Mouse (Mus musculus): ENCODE results near the gene Epb41l4b.

Epb41l4b gene

DNA sequence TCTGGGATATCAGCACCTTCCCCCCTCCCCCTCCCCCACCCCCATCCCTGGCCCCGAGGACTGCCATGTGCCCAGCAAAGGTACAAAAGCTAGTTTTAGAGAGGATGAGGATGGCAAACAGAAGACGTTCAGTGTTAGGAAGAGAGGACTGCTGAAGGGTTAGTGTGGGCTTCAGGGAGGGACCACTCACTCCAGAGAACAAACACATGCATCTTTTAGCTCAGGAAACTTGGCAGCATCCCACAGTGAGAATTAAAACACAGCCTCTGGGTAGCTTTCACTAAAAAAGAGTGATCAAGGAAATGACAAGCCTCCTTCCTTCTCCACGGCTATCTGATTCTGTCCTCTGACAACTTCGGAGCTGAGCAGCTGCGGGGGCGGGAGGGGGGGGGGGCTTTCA is 132.3 kb downstream of the Epb41l4b start:
- DNase-seq (ENCODE audit: low spot score) = no peak

DNA sequence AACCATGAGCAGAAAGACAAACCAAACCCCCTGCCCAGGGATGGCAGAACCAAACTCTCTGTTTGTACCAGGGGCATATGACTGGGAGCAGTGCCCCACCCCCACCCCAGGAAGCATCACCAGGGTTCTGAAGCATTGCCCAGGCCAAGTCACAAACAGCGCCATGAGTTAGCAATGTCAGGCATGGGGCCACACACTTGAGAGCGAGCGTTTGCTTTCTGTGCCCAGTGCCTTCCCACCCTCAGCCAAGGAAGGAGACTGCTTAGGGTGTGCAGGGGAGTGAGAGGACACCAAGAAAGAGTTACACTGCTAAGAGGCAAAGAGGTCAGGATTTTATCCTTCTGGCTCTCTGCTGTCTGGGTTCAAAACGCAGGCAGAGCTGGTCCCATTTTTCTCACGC is 132.8 kb downstream of the Epb41l4b start:
- no peak for DNase-seq (ENCODE audit: low spot score)

- no peak for DNase-seq (ENCODE audit: low spot score)
These were observed 135.5 kb downstream of the Epb41l4b start for GRCm38 (mm10) chr4:57007717-57008116.

DNA sequence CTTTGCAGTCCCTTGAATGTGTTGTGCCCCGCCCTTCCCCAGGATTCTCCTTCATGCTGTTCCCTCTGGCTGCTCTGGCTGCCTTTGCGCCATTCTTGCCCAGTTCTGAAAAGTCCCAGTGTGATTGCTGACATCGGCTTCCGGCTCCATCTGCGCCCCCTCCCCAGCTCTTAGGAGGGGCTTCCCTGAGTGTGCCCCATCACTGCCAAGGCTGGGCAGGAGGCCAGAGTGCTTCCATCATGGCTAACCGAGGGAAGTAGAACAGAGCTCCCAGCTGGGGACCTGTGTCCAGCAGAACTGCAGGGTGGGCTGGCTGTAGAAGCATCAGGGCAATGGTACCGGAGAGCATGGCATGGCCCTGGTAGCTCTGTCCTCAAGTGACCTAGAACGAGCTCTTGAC is 138.2 kb downstream of the Epb41l4b start:
- no peak for DNase-seq (ENCODE audit: low spot score)

- no peak for DNase-seq (ENCODE audit: low spot score)
These were observed 139.4 kb downstream of the Epb41l4b start for GRCm38 (mm10) chr4:57003886-57004285.

DNA sequence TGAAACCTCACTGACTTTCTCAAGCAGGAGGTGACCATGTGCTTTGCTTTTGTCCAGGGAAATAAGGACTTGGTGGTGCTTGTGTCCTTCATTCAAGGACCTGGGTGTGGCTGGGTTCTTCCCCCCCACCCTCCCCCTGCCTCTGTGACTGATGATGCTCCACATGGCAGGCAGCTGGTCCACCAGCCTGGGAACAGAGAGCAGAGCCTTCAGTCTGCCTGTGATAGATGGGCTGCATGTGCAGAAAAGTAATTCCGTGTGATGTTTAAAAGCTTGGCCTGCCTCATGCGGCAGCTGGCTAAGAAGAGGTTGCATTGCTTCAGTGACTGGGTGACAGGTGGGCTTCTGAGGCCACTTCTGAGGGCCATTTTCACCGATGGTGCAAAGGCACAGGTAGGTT is 140.5 kb downstream of the Epb41l4b start:
- DNase-seq (ENCODE audit: low spot score) = no peak

DNA sequence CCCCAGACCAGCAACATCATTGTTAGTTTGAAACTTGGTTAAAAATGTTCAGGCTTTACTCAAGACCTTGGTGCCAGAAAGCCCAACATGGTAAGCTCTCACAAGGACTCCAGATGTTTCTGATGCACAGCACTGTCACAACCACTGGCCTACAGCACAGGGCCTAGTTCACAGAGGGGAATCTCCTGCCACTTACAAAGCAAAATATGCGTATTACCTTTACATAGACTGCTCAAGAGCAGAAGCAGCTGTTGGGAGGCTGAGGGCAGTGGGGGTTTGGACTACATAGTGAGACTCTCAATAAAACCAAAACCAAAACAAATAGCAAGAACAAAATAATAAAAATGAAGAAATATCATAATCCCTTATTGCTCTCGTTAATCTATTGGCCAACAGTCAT is 141.8 kb downstream of the Epb41l4b start:
- no peak for DNase-seq (ENCODE audit: low spot score)

DNA sequence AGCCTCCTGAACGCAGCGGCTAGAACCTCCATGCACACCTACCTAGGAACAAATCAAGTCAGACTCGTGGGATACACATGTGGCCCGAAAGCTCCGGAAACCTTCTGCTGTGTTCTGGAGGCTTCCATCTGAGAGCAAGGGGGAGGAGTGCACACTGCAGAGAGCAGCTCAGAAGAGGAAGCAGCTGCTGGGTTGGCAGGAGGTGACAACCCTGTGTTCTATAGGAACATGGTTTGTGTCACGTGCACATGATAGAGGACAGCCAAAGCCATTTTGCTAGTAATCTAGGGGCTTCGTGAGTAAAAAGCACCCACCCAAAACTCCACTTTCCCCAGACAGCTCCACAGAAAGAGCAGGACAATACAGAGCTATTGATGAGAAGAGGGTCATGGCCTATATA is 149.9 kb downstream of the Epb41l4b start:
- DNase-seq (ENCODE audit: low spot score) = no peak

DNA sequence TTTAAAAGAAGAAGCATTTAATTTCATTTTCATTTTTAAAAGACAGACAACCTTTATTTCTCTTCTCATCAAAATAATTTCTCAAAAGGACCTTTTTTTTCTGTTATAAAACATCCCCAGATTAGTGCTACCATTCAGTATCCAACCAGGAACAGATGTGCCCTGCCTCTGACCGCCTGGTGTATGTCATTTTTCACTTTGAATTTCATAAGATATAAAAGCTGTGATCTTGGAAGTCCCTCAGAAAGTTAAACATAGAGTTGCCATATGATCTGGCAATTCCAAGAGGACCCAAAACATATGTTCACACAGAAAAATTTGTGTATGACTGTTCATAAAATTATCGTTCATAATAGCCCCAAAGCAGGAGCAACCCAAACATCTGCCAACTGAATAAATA is 151.3 kb downstream of the Epb41l4b start:
- no peak for DNase-seq (ENCODE audit: low spot score)

GRCm38 (mm10) chr4:56990215-56990584 is 153.0 kb downstream of the Epb41l4b start, which contains the start of gene Frrs1l:
TSS of gene Frrs1l (minus strand) at chr4:56990391.
- no peak for DNase-seq (ENCODE audit: low spot score)

GRCm38 (mm10) chr4:56989431-56990214 is 153.6 kb downstream of the Epb41l4b start:
- DNase-seq (ENCODE audit: low spot score) = no peak

DNA sequence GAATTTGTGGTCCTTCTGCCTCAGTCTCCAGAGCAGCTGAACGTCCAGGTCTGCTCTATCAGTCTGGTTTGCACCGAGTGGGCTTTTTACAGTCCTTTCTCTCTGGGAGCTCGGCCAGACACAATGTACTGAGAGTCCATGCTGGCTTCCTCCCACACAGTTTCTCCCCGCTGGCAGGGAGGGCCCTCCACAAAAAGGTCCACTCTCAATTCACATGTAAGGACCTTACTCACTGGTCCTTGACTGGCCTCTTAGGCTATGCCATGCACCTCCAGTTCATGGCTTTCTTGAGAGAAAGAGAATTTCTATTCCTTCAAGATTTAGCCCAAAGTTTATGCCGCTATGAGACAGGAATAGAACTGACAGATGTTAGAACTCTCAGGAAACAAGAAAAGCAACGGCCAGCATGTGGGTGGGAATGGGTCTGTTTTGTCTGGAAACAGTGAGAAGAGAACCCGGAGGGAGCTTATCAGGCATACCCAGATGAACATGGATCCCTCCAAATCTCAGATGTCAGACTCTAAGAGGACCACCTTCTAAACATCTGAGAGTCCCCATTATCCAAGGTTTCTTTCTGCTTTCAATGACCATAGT is 177.6 kb downstream of the Epb41l4b start:
- no peak for DNase-seq (ENCODE audit: low spot score)

- DNase-seq (ENCODE audit: low spot score) = no peak
These were observed 179.6 kb downstream of the Epb41l4b start for GRCm38 (mm10) chr4:56963687-56964086.

- no peak for DNase-seq (ENCODE audit: low spot score)
These were observed 181.8 kb downstream of the Epb41l4b start for GRCm38 (mm10) chr4:56961320-56961925.

DNA sequence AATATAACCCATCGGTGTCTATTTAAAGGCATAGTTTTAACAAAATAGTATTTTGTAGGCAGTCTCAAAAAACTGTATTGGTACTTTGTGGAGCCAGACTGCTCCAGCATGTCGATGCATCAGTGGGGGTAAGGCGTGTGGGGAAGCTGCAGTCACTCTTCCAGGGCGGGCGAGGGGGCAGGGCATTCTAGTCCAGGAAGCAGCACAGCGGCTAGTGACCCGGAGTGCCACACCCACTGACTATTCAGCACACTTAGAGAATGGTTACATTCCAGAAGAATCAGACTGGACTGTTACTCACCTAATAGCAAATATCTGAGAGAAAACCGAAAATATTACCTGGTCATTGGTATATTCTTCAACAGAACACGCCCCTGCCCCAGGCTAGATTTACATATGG is 185.7 kb downstream of the Epb41l4b start:
- no peak for DNase-seq (ENCODE audit: low spot score)

DNA sequence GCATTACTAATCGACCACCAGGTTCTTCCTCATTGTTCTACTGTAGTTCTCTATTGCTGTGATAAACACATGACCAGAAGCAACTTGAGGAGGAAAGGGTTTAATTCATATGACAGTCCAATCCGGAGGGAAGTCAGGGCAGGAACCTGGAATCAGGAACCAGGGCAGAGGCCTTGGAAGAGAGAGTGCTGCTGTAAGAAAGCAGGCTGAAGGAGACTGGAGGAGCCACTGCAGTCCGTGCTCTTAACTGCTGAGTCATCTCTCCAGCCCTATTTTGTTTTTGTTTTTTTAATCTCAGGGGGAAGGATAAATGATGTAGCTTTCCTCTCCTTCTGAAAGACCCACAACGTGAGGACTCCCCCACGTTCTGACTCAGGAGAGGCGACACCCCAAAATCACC is 190.0 kb downstream of the Epb41l4b start:
- no peak for DNase-seq (ENCODE audit: low spot score)

DNA sequence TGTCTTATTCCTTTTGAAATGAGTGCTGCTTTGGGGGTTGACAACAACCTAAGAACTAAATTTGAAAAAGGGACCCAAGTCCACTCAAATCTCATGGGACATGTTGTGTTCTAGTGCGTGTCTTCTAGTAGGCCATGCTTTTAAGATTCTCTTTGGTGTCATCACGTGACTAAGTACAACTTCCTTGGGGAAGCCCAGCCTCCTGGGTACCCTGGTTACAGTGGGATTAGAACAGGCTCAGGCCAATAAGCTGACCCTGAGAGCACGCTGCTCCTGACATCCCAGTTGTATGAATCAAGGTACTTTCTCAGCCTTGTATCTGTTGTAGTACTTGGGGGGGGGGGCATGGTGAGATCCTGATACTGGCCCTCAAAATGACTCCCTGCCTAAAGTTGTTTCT is 191.5 kb downstream of the Epb41l4b start:
- DNase-seq (ENCODE audit: low spot score) = no peak

GRCm38 (mm10) chr4:56949494-56949893 is 193.7 kb downstream of the Epb41l4b start:
- no peak for DNase-seq (ENCODE audit: low spot score)

GRCm38 (mm10) chr4:56946641-56947640 is 196.3 kb downstream of the Epb41l4b start, which contains the start of gene Tmem245:
TSS of gene Tmem245 (minus strand) at chr4:56947437.
- peak; percentile 95 for DNase-seq (ENCODE audit: low spot score)

DNA sequence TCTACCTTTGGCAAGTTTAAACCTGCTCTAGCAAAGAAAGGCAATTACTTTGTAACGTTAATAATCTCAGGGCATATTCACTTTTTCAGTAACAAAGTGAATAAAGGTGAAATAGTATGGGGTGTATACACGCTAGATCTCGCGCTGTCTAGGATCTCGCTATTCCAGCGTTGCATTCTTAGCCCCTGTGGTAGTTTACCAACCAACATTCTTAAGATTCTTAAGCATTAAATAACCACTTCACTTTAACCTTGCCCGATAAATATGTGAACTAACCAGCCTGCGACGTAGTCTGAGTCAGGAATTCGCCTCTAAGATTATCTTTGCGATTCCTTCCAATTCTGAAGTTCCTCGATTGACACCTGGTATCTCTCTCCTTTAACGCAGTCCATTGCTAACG is 197.1 kb downstream of the Epb41l4b start:
- no peak for DNase-seq (ENCODE audit: low spot score)

- DNase-seq (ENCODE audit: low spot score) = no peak
These were observed 199.0 kb downstream of the Epb41l4b start for GRCm38 (mm10) chr4:56944286-56944685.

- no peak for DNase-seq (ENCODE audit: low spot score)
These were observed 200.0 kb downstream of the Epb41l4b start for GRCm38 (mm10) chr4:56943258-56943657.

Data from urinary bladder, postnatal 14 days (tissue).